Mouse (Mus musculus): ENCODE data around the gene Olfr1085. TPM values are rescaled to one million over a fixed set of nuclear protein-coding genes. Genes with fewer than 3 reads are reported as not detected.
"Not testable (repeated sequence)": the region's sequence is repeated elsewhere in the genome, so short reads cannot be mapped to it uniquely, and the experiment has no call there.

Gene Olfr1085
- not detected in 2 replicates for polyA plus RNA-seq (2015; fragmentation: Nextera tagmentation; extraction: Ambion mirVana)

DNA sequence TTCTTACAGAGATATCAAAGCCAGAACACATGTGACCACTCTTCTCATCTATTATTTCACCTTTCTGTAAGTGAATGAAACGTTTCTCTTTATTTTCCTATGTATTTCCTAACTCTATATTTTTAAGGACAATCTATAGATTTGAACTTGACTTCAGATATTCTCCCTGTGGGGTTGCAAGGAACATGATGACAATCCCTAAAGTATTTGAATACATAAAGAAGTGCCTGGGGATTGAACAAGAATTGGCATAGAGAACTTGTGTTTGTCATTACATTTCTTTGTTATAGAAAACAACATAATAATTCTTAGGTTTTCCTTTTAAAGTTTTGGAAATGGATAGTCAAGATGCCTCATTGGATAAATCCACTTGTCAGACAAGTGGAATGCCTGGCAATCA, at the start of gene Olfr1085:
TSS of gene Olfr1085 (minus strand) at position 101 of the 400 bp plus-strand sequence.
- H3K27me3 ChIP-seq (ENCODE audit: control insufficient read depth, insufficient read depth, low read depth, low read length) = no peaks in the 10 kb centered on the region
- no peaks in the 10 kb centered on the region for H3K36me3 ChIP-seq (ENCODE audit: control insufficient read depth, insufficient read depth, low read length)
- 27% methylated on average over 1 of the region's 1 CpGs for WGBS
- H3K27ac ChIP-seq (ENCODE audit: low read length) = no peak within 1 kb of the TSS
- no peaks in the 10 kb centered on the region for H3K4me1 ChIP-seq (ENCODE audit: control insufficient read depth, insufficient read depth, low read length)
- no peak within 1 kb of the TSS for H3K4me3 ChIP-seq (ENCODE audit: low read depth, low read length)
- no peak for ATAC-seq
- no peak within 1 kb of the TSS for H3K9ac ChIP-seq (ENCODE audit: low read depth, low read length)
- H3K4me2 ChIP-seq (ENCODE audit: low read length) = no peak within 1 kb of the TSS
- H3K9me3 ChIP-seq (replicated peaks; ENCODE audit: control insufficient read depth, low read length, poor library complexity, severe bottlenecking) = no peaks in the 10 kb centered on the region

GRCm38 (mm10) chr2:86698295-86698694, 36.5 kb upstream of the Olfr1085 start, which contains the start of gene Olfr1087:
Gene Olfr1087 (minus strand): TSS chr2:86698395.
- Histone ChIP-seq H3K36me3 (ENCODE audit: control insufficient read depth, insufficient read depth, low read length) (no peaks in the 10 kb centered on the region), H3K9ac (ENCODE audit: low read depth, low read length) (no peak within 1 kb of the TSS), H3K27me3 (ENCODE audit: control insufficient read depth, insufficient read depth, low read depth, low read length) (no peaks in the 10 kb centered on the region), H3K4me2 (ENCODE audit: low read length) (no peak within 1 kb of the TSS), H3K27ac (ENCODE audit: low read length) (no peak within 1 kb of the TSS), H3K9me3 (replicated peaks; ENCODE audit: control insufficient read depth, low read length, poor library complexity, severe bottlenecking) (no peaks in the 10 kb centered on the region), H3K4me3 (ENCODE audit: low read depth, low read length) (no peak within 1 kb of the TSS), H3K4me1 (ENCODE audit: control insufficient read depth, insufficient read depth, low read length) (no peaks in the 10 kb centered on the region)
- no peak for ATAC-seq

DNA sequence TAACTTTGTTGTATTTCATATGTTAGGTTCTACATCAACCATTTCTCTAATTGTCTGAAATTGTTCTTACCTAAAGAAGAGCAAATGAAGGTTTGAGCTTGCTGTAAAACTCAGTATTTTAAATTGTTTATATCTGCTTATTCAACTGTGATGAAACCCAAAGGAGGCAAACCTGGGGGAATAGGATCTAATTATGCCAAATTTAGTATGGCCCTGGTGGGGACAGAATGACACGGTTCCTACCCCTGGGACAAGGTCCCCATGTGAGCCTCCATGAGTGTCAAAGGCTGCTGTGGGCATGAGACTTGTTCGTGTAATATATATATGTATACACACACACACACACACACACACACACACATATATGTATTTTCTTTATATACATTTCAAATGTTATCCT, 18.2 kb upstream of the Olfr1085 start, which contains the start of gene Olfr1086:
TSS of gene Olfr1086 (minus strand) at position 101 of the 400 bp plus-strand sequence.
- no peaks in the 10 kb centered on the region for H3K27me3 ChIP-seq (ENCODE audit: control insufficient read depth, insufficient read depth, low read depth, low read length)

DNA sequence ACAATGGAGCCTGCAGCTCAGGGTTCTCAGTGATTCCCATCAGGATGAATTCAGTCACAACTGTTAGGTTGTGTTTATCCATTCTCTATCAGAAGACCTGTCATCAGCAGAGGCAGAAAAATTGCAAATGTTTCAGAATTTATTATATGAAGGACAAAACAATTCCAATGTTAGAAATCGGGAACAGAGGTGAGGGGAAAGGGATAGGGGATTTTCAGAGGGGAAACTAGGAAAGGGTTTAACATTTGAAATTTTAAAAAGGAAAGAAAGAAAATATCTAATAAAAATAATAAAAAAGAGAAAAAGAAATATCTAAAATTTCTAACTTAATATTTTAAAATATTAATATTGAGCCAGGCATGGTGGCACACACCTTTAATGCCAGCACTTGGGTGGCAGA, 22.2 kb downstream of the Olfr1085 start, which contains the start of gene Olfr1084:
TSS of gene Olfr1084 (minus strand) at position 101 of the 400 bp plus-strand sequence.
- not testable (repeated sequence) for H3K9me3 ChIP-seq (replicated peaks; ENCODE audit: control insufficient read depth, low read length, poor library complexity, severe bottlenecking); H3K4me2 ChIP-seq (ENCODE audit: low read length); H3K27ac ChIP-seq (ENCODE audit: low read length); ATAC-seq; H3K4me1 ChIP-seq (ENCODE audit: control insufficient read depth, insufficient read depth, low read length); H3K9ac ChIP-seq (ENCODE audit: low read depth, low read length); H3K27me3 ChIP-seq (ENCODE audit: control insufficient read depth, insufficient read depth, low read depth, low read length); H3K36me3 ChIP-seq (ENCODE audit: control insufficient read depth, insufficient read depth, low read length); H3K4me3 ChIP-seq (ENCODE audit: low read depth, low read length)
- 89% methylated on average over 1 of the region's 1 CpGs for WGBS

More for the DNA sequence above, 18.2 kb upstream of the Olfr1085 start, which contains the start of gene Olfr1086:
- no peak within 1 kb of the TSS for H3K4me3 ChIP-seq (ENCODE audit: low read depth, low read length)
- WGBS = 70% methylated on average over 2 of the region's 2 CpGs
- H3K36me3 ChIP-seq (ENCODE audit: control insufficient read depth, insufficient read depth, low read length) = no peaks in the 10 kb centered on the region
- ATAC-seq = no peak
- H3K9ac ChIP-seq (ENCODE audit: low read depth, low read length) = no peak within 1 kb of the TSS
- no peaks in the 10 kb centered on the region for H3K9me3 ChIP-seq (replicated peaks; ENCODE audit: control insufficient read depth, low read length, poor library complexity, severe bottlenecking)
- no peaks in the 10 kb centered on the region for H3K4me1 ChIP-seq (ENCODE audit: control insufficient read depth, insufficient read depth, low read length)
- no peak within 1 kb of the TSS for H3K4me2 ChIP-seq (ENCODE audit: low read length)
- H3K27ac ChIP-seq (ENCODE audit: low read length) = no peak within 1 kb of the TSS

Other genes with a start within 250 kb of the Olfr1085 start
- not detected in 2 replicates for gene Olfr1061, start 248.0 kb downstream of the Olfr1085 start, polyA plus RNA-seq (2015; fragmentation: Nextera tagmentation; extraction: Ambion mirVana)
- not detected in 2 replicates for gene Olfr1062, start 235.3 kb downstream of the Olfr1085 start, polyA plus RNA-seq (2015; fragmentation: Nextera tagmentation; extraction: Ambion mirVana)
- not detected in 2 replicates for gene Olfr1065, start 211.4 kb downstream of the Olfr1085 start, polyA plus RNA-seq (2015; fragmentation: Nextera tagmentation; extraction: Ambion mirVana)
- gene Olfr1066, start 205.8 kb downstream of the Olfr1085 start, polyA plus RNA-seq (2015; fragmentation: Nextera tagmentation; extraction: Ambion mirVana) = not detected in 2 replicates
- gene Olfr228, start 174.6 kb downstream of the Olfr1085 start, polyA plus RNA-seq (2015; fragmentation: Nextera tagmentation; extraction: Ambion mirVana) = not detected in 2 replicates
- not detected in 2 replicates for gene Olfr1076, start 153.6 kb downstream of the Olfr1085 start, polyA plus RNA-seq (2015; fragmentation: Nextera tagmentation; extraction: Ambion mirVana)
- 0.10 TPM in 1 of 2 replicates, not detected in the other for gene Olfr1079, start 119.5 kb downstream of the Olfr1085 start, polyA plus RNA-seq (2015; fragmentation: Nextera tagmentation; extraction: Ambion mirVana)
- gene Olfr1080, start 103.8 kb downstream of the Olfr1085 start, polyA plus RNA-seq (2015; fragmentation: Nextera tagmentation; extraction: Ambion mirVana) = not detected in 2 replicates
- gene Olfr1082, start 63.1 kb downstream of the Olfr1085 start, polyA plus RNA-seq (2015; fragmentation: Nextera tagmentation; extraction: Ambion mirVana) = not detected in 2 replicates
- gene Olfr1084, start 22.3 kb downstream of the Olfr1085 start, polyA plus RNA-seq (2015; fragmentation: Nextera tagmentation; extraction: Ambion mirVana) = not detected in 2 replicates
- not detected in 2 replicates for gene Olfr1086, start 18.1 kb upstream of the Olfr1085 start, polyA plus RNA-seq (2015; fragmentation: Nextera tagmentation; extraction: Ambion mirVana)
- not detected in 2 replicates for gene Olfr1087, start 36.4 kb upstream of the Olfr1085 start, polyA plus RNA-seq (2015; fragmentation: Nextera tagmentation; extraction: Ambion mirVana)
- gene Olfr1089, start 71.7 kb upstream of the Olfr1085 start, polyA plus RNA-seq (2015; fragmentation: Nextera tagmentation; extraction: Ambion mirVana) = not detected in 2 replicates
- not detected in 2 replicates for gene Olfr1090, start 97.0 kb upstream of the Olfr1085 start, polyA plus RNA-seq (2015; fragmentation: Nextera tagmentation; extraction: Ambion mirVana)
- not detected in 2 replicates for gene Olfr1093, start 120.5 kb upstream of the Olfr1085 start, polyA plus RNA-seq (2015; fragmentation: Nextera tagmentation; extraction: Ambion mirVana)
- gene Olfr141, start 148.0 kb upstream of the Olfr1085 start, polyA plus RNA-seq (2015; fragmentation: Nextera tagmentation; extraction: Ambion mirVana) = not detected in 2 replicates
- gene Olfr1094, start 162.6 kb upstream of the Olfr1085 start, polyA plus RNA-seq (2015; fragmentation: Nextera tagmentation; extraction: Ambion mirVana) = not detected in 2 replicates
- gene Olfr1095, start 189.7 kb upstream of the Olfr1085 start, polyA plus RNA-seq (2015; fragmentation: Nextera tagmentation; extraction: Ambion mirVana) = not detected in 2 replicates
- gene Gm13723, start 212.8 kb upstream of the Olfr1085 start, polyA plus RNA-seq (2015; fragmentation: Nextera tagmentation; extraction: Ambion mirVana) = not detected in 2 replicates
- gene Olfr1097, start 230.2 kb upstream of the Olfr1085 start, polyA plus RNA-seq (2015; fragmentation: Nextera tagmentation; extraction: Ambion mirVana) = not detected in 2 replicates

Data from midbrain, embryonic 16.5 days (tissue).